Mouse (Mus musculus): ENCODE measurements around the gene Mta3. TPM values are rescaled to one million over a fixed set of nuclear protein-coding genes. Genes with fewer than 3 reads are reported as not detected.
"Not testable (repeated sequence)": the region's sequence is repeated elsewhere in the genome, so short reads cannot be mapped to it uniquely, and the experiment has no call there.

Mta3 gene
- total RNA-seq, 2 experiments from 2014 or later: 29.0 to 51.0 TPM

DNA sequence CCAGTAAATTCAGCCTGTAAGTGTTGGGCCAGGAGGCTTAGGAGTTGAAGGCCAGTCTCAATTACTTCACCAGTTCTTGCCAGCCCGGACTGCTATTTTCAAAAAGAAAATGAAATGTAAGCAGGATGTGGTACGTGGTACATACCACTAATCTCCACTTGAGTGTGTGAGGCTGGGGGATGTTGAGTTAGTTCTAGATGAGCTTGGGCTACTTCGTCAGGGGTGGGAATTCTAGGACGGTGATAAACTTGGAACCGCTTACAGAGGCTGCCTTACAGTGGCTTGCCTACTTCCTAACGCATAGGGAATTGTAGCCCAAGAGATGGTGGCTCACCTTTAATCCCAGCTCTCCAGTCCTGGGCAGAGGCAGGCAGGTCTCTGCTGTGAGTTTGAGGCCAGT, 1.9 kb downstream of the Mta3 start:
- ATAC-seq (replicated peaks; ENCODE audit: poor library complexity): no peak

DNA sequence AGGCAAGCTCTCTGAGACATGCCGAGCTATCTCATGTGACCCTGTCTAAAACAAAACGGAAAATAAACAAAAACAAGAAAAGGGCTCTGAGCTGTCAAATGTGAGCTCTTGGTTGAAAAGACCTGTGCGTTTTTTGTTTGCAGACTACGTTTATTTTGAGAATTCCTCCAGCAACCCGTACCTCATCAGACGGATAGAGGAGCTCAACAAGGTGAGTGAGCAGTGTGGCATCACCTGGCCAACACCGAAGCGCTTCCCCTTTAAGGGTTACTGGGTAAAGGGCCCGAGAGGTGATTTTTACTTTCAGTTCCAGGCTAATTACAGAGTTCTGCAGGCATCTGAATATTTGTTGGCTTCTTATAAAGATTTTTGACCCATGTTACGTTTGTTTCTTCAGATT, 2.3 kb downstream of the Mta3 start:
- no peak for ATAC-seq (replicated peaks; ENCODE audit: poor library complexity)

DNA sequence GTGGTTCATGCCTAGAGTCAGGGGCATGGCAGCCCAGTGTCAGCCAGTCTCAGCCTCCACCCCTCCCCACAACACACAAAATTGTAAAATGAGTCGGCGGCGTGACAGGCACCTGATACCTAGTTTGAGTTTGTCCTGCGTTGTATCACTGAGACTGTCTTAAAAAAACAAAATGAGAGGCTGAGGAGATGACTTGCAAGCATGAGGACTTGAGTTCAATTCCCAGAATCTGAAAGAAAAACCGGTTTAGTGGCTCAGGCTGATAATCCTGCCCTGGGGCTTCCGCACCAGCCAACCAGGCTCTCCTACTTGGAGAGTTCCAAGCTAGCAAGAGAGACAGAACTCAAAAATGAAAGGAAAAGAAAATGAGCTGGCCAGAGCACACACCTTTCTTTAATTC, 2.9 kb downstream of the Mta3 start:
- ATAC-seq (replicated peaks; ENCODE audit: poor library complexity): no peak

DNA sequence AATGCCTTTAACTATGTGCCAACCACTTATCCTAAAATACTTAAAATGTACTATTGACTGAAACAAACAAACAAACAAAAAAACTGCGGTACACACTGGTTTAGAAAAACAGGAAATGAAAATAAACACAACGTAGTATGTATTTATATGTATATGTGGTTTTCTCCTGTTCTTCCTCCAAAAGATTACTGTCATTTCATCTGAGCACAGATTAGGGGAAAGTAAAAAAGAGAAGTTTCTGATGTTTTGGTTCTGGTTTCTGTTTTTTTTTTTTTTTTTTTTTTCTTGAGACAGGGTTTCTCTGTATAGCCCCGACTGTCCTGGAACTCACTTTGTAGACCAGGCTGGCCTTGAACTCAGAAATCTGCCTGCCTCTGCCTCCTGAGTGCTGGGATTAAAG, 3.6 kb downstream of the Mta3 start:
- ATAC-seq (replicated peaks; ENCODE audit: poor library complexity): not testable (repeated sequence)

DNA sequence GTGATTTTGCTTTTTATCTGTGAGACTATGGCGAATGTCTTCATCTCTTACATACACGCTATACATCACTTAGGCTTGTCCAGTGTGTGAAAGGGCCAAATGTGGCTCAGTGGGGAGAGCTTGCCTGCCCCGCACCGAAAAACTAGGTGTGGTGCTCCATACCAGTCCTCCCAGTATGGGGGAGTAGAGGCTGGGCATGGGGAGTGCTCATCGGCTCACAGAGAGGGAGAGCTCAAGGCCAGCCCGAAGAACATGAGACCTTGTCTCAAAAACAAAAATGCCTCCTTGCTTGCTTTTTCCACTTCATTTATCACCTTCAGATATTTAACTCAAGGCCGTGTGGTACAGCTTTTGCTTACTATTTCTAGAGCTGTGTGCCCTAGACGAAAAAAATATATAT, 4.7 kb downstream of the Mta3 start:
- no peak for ATAC-seq (replicated peaks; ENCODE audit: poor library complexity)

- ATAC-seq (replicated peaks; ENCODE audit: poor library complexity): no peak
Observed at GRCm38 (mm10) chr17:83712341-83712740, 6.4 kb downstream of the Mta3 start.

GRCm38 (mm10) chr17:83720449-83720848, 14.5 kb downstream of the Mta3 start:
- ATAC-seq (replicated peaks; ENCODE audit: poor library complexity): 0 out of 2 replicates have a peak, but pooled peaks have one; percentile 34

DNA sequence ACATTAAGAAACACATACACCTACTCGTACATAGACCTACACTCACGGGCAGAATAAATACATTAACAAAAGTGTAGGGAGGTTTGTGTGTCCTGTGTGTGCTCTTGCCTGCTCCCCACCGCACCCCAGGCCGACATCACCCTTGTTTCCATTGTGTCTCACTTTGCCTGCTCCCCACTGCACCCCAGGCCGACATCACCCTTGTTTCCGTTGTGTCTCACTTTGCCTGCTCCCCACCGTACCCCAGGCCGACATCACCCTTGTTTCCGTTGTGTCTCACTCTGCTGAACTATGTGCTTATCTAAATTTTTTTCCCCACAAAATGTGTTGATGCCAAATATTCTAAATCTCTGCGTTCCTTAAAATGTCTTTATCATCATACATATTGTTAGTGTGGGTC, 15.2 kb downstream of the Mta3 start:
- no peak for ATAC-seq (replicated peaks; ENCODE audit: poor library complexity)

GRCm38 (mm10) chr17:83723064-83723463, 17.1 kb downstream of the Mta3 start:
- no peak for ATAC-seq (replicated peaks; ENCODE audit: poor library complexity)

DNA sequence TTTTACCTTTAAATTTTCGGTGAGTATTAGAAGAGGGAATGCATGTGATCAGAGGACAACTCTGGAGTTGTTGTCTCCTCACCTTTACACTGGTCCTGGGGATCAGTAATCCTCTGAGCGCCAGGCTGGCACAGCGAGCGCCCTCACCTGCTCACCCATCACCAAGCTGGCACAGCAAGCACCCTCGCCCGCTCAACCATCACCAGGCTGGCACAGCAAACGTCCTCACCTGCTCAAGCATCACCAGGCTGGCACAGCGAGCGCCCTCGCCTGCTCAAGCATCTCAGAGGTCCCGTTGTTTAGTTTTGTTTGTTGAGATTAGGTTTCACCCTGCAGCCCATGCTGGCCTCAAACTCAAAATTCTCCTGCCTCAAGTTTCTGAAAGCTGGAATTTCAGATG, 20.5 kb downstream of the Mta3 start:
- no peak for ATAC-seq (replicated peaks; ENCODE audit: poor library complexity)

GRCm38 (mm10) chr17:83727707-83728106, 21.7 kb downstream of the Mta3 start:
- ATAC-seq (replicated peaks; ENCODE audit: poor library complexity): peak; percentile 43

DNA sequence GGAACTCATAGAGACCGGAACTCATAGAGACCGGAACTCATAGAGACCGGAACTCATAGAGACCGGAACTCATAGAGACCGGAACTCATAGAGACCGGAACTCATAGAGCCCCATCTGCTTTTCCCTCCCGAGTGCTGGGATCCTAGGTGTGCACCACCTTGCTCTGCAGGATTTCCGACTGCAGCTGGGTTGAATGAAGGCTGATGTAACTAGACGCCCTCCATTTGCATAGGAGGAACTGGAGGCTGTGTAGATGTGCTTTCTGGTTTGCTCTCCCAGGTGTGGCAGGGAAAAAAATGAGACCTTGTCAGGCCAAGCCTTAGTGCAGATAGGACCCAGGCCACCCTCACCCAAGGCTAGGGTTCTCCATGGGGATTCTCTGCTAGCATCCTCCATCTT, 23.1 kb downstream of the Mta3 start:
- ATAC-seq (replicated peaks; ENCODE audit: poor library complexity): no peak

DNA sequence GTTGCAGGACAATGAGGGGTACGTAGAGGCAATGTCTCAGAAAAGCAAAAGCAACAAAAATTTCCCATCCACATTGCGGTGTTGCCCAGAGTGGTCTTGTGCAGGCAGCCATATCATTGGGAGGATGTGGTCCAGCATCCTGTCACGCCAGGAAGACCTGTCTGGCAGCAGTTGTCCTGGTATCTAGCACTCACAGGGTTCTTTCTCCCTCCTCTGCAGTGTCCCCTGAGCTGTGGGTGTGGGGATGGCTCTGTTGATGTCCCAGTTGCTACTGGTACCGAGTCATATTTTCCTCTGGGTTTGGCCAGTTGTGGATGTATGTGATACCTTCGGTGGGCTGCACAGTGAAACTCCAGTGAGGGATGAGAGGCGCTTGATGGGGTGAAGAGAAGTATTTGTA, 24.2 kb downstream of the Mta3 start:
- ATAC-seq (replicated peaks; ENCODE audit: poor library complexity): no peak

GRCm38 (mm10) chr17:83732166-83732629, 26.2 kb downstream of the Mta3 start:
- peak; percentile 82 for ATAC-seq (replicated peaks; ENCODE audit: poor library complexity)

GRCm38 (mm10) chr17:83732801-83733200, 26.8 kb downstream of the Mta3 start:
- peak; percentile 75 for ATAC-seq (replicated peaks; ENCODE audit: poor library complexity)

DNA sequence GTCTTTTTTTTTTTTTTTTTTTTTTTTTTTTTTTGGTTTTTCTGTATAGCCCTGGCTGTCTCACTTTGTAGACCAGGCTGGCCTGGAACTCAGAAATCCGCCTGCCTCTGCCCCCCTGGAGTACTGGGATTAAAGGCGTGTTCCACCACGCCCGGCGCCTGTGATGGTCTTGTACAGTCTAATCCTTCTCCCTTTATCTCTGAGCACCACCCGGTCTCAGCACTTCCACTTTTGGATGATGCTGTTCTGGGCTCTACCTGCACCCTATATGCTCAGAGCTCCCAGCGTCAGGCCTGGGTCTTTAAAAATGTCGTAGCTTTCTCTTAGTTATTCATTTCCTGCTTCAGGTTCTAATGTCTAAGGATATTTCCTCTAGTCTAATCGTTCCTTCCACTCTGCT, 30.7 kb downstream of the Mta3 start:
- ATAC-seq (replicated peaks; ENCODE audit: poor library complexity): peak; percentile 70

GRCm38 (mm10) chr17:83737775-83738174, 31.8 kb downstream of the Mta3 start:
- no peak for ATAC-seq (replicated peaks; ENCODE audit: poor library complexity)

DNA sequence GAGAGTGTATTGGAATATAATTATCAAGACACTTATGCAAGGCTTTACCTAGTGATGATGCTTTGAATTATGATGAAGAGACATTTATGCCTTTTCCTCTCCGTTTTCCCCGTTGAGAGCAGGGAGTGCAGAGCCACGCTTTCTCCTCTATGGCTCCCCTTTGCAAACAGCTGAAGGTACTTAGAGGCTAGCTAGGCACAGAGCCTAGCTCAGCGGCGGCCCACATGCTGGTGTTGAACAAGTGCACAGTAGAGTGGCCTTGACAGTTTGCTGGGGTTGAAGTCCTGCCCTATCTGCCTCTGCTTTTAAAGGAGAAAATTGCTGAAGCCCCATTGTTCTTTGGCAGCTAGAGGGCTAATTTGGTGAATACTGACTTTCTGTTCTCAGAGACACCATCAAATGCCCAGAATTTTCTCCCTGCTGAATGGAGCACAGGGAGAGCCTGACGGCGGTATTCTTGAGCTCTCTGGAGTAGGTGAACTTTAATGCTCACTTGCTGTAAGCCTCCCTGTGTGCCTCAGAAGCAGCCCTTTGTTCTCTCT, 34.2 kb downstream of the Mta3 start:
- no peak for ATAC-seq (replicated peaks; ENCODE audit: poor library complexity)

DNA sequence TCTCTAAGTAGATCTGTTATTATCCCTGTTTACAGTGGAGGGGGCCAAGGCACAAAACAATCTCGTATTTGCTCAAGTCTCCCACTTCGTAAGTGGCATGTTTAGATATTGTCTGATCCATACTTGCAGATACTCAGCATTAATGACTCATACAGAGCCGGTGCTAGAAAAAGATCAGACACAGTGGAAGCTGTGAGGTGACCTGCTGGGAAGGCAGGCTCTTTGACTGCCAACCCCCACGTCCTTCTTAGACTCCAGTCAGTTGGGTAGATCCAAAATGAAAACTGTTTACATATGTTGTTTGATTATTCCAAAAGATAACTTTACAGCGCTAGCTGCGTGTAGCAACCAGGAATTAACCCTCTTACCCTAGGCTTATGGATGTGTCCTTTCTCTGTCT, 35.3 kb downstream of the Mta3 start:
- ATAC-seq (replicated peaks; ENCODE audit: poor library complexity): no peak

DNA sequence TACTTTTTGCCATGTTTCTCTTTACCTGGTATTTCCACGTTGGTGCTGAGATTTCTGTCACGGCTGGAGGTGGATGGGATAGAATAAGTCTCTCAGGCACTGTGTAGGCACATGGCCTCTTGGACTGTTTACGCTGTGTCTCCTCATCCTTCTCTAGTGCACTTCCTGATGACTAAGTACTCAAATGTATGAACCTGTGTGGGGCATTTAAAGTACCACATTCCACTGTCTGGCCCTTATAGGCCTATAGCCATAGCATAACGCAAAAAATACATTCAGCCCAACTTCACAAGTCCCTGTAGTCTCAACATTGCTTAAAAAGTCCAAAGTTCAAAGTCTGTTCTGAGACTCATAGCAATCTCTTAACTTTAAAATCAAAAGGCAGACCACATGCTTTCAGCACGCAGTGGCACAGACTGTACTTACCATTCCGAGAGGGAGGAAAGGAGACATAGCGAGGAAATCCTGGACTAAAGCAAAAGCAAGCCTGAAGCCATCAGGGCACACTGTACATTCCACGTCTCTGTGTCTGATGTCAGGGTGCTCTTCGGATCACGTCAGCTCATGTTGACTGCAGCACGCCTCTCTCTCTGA, 38.4 kb downstream of the Mta3 start:
- no peak for ATAC-seq (replicated peaks; ENCODE audit: poor library complexity)

DNA sequence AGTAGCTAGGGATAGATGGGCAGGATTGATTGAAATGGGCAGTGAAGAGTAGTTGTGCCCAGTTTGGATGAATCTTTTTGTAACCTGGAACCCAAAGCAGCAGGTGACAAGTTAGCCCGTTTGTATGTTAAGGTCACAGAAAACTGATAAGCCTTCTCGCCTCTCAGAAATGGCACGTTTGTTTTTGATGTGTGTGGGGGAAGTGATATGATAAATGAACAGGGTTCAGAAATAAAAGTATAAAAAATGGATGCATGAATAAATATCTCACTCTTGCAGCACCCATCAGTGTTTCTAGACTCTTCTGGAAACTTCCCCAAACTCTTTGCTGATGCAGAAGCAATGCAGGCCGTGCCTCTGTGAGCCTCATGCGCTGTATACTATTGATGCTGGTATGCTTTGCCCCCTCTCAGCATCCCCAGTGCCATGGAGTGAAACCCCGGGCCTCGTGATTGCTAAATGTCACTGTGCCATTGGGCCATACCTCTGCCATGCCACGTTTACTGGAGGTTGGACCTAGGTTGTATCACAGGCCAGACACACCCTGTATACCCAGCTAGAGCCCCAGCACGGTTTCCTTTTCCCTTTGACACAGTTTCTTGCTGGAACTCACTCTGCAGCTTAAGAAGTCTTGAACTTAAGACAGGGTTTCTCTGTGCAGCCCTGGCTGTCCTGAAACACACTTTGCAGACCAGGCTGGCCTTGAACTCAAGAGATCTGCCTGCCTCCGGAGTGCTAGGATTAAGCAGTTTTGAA, 41.6 kb downstream of the Mta3 start:
- peak; percentile 67 for ATAC-seq (replicated peaks; ENCODE audit: poor library complexity)

DNA sequence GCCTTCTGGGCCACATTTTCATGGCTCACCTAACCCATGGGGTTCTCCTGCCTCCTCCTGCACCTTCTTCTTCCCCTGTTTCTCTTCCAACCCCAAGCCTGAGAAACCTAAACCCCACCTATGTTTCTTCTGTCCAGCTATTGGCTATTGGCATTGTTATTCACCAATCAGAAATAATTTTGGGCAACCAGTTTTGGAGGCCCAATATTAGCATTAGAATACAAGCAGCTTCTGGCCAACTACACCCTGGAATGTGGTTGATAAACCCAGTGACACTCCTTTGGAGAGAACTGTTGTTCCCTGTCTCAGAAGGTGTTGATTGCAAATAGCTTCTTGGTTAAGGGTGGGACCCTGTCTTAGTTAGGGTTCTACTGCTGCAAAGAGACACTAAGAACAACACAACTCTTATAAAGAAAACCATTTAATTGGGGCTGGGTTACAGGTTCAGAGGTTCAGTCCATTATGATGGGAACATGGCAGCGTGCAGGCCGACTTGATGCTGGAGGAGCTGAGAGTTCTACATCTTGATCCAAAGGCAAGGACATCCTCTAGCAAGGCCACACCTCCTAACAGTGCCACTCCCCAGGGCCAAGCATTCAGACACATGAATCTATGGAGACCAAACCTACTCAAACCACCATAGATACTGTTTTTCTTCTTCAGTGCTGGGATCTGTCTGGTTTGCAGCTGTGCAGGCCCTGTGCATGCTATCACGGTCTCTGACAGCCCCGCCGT, 44.4 kb downstream of the Mta3 start:
- ATAC-seq (replicated peaks; ENCODE audit: poor library complexity): no peak
